ENCODE assay signal across 18 mouse cellular contexts in the genomic region with DNA sequence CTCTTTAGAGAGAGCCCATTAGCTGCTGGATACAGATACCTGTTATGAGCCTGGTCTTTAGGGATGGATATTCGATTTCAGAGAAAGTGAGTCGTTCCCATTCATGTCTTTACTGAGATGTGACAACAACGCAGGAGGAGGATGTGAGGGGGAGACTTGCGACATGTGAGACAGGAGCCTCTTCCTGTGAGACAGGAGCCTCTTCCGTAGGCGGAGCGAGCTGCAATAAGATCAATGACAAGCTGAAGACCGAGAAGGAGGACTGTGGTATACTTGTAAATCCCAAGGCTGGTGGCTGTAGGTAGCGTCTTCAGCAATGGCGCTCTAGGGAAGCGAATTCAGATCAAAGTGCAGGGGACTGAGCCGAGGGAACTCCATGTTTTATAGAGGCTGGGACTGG. TPM values are rescaled to one million over a fixed set of nuclear protein-coding genes. Genes with fewer than 3 reads are reported as not detected.
DNase-seq lines count a peak whose midpoint lies in the region; ATAC-seq and TF ChIP-seq lines count a peak whose summit lies in the region.
"Had no signal": no experiment of that assay in that cellular context is flagged by ENCODE, and none has a peak within 500 bp of the region (broad histone marks: within the 10 kb centered on the region; RNA-seq: fewer than 3 reads in every experiment).

No protein-coding gene starts in this region.

- H3K4me1 ChIP-seq in forebrain, embryonic 15.5 days, result peaks cover 37% of the 10 kb centered on the region
- H3K4me1 ChIP-seq in forebrain, embryonic 16.5 days (replicated peaks; ENCODE audit: control insufficient read depth, insufficient read depth, low read length), result peaks cover 26% of the 10 kb centered on the region
- peaks cover 3% of the 10 kb centered on the region; the same call in 1 of the 2 replicates for H3K4me1 ChIP-seq in forebrain, postnatal 0 days (ENCODE audit: insufficient read depth)

- no peak overlapping the region for H3K4me2 ChIP-seq in forebrain, embryonic 15.5 days (replicated peaks)
- H3K4me2 ChIP-seq in forebrain, embryonic 16.5 days (ENCODE audit: low read length), result no peak overlapping the region
- no peak overlapping the region for H3K4me2 ChIP-seq in forebrain, postnatal 0 days (ENCODE audit: low read depth)

- H3K9me3 ChIP-seq in forebrain, embryonic 15.5 days, result no peaks in the 10 kb centered on the region
- H3K9me3 ChIP-seq in forebrain, embryonic 16.5 days (ENCODE audit: control insufficient read depth, low read length), result no peaks in the 10 kb centered on the region
- H3K9me3 ChIP-seq in forebrain, postnatal 0 days (ENCODE audit: low read length), result no peaks in the 10 kb centered on the region
- H3K9me3 ChIP-seq: embryonic facial prominence, embryonic 10.5 days had no signal

- peak; percentile 7 to 12 for DNase-seq in spleen, postnatal 36 days (ENCODE audit: low spot score in 2 of 2)
- no peak for DNase-seq in spleen, adult 12 weeks (ENCODE audit: low spot score)
- no peak for DNase-seq in ovary, postnatal 10 days (ENCODE audit: low spot score)
- DNase-seq in forebrain, postnatal 0 days, result no peak
- no peak for DNase-seq in layer of hippocampus, adult 9-11 months
- DNase-seq: kidney, postnatal 36 days; lung, postnatal 36 days; retina, postnatal 1 day had no signal

- no peaks in the 10 kb centered on the region for H3K36me3 ChIP-seq in forebrain, embryonic 15.5 days
- H3K36me3 ChIP-seq in forebrain, embryonic 16.5 days (ENCODE audit: control insufficient read depth, insufficient read depth), result no peaks in the 10 kb centered on the region
- no peaks in the 10 kb centered on the region for H3K36me3 ChIP-seq in forebrain, postnatal 0 days (ENCODE audit: insufficient read depth)
- H3K36me3 ChIP-seq: embryonic facial prominence, embryonic 10.5 days had no signal

- no peak for ATAC-seq in forebrain, embryonic 15.5 days (replicated peaks)
- no peak for ATAC-seq in forebrain, embryonic 16.5 days
- ATAC-seq in megakaryocyte progenitor cell, adult 5-6 weeks (replicated peaks; ENCODE audit: poor library complexity), result peak; percentile 43
- ATAC-seq in forebrain, postnatal 0 days, result no peak
- ATAC-seq: hindbrain, postnatal 0 days had no signal

- H3K27ac ChIP-seq in forebrain, embryonic 15.5 days (replicated peaks), result peak overlapping the region; percentile 58
- H3K27ac ChIP-seq in forebrain, embryonic 16.5 days (ENCODE audit: low read length), result no peak overlapping the region
- no peak overlapping the region for H3K27ac ChIP-seq in forebrain, postnatal 0 days (ENCODE audit: low read depth, low read length)
- H3K27ac ChIP-seq: embryonic facial prominence, embryonic 10.5 days; hindbrain, postnatal 0 days; liver, embryonic 14.5 days had no signal

- WGBS in forebrain, embryonic 15.5 days, result 55% methylated on average over 12 of the region's 12 CpGs
- WGBS in forebrain, embryonic 16.5 days, result 49% methylated on average over 12 of the region's 12 CpGs
- WGBS in forebrain, postnatal 0 days, result 49% methylated on average over 12 of the region's 12 CpGs

- H3K4me3 ChIP-seq in forebrain, embryonic 15.5 days, result no peak overlapping the region
- no peak overlapping the region for H3K4me3 ChIP-seq in forebrain, embryonic 16.5 days (replicated peaks; ENCODE audit: low read length)
- no peak overlapping the region for H3K4me3 ChIP-seq in forebrain, postnatal 0 days (ENCODE audit: low read depth, low read length)
- H3K4me3 ChIP-seq: embryonic facial prominence, embryonic 10.5 days had no signal

- no peak overlapping the region for H3K9ac ChIP-seq in forebrain, embryonic 15.5 days (replicated peaks)
- no peak overlapping the region for H3K9ac ChIP-seq in forebrain, embryonic 16.5 days (replicated peaks; ENCODE audit: low read depth, low read length)
- H3K9ac ChIP-seq in forebrain, postnatal 0 days, result no peak overlapping the region
- H3K9ac ChIP-seq: liver, embryonic 14.5 days had no signal

- no peaks in the 10 kb centered on the region for H3K27me3 ChIP-seq in forebrain, embryonic 15.5 days
- H3K27me3 ChIP-seq in forebrain, embryonic 16.5 days (replicated peaks; ENCODE audit: control insufficient read depth, insufficient read depth, low read length), result no peaks in the 10 kb centered on the region
- no peaks in the 10 kb centered on the region for H3K27me3 ChIP-seq in forebrain, postnatal 0 days (ENCODE audit: insufficient read depth, low read length)

- no peak for TF ChIP-seq CTCF in forebrain, postnatal 0 days (IDR thresholded peaks at IDR 0.05; ENCODE audit: low read depth)

RNA-seq across cellular contexts. Expression of a gene that starts 0.8 kb away (rescaled TPM):
- polyA plus RNA-seq in forebrain, embryonic 15.5 days (2015; fragmentation: Nextera tagmentation; extraction: Ambion mirVana), result 0.09 and 0.17 TPM in 2 replicates
- polyA plus RNA-seq in forebrain, embryonic 16.5 days (2015; fragmentation: Nextera tagmentation; extraction: Ambion mirVana), result 0.10 and 0.55 TPM in 2 replicates
- not detected in 2 replicates for total RNA-seq in megakaryocyte progenitor cell, adult 5-6 weeks (2015)
- total RNA-seq in megakaryocyte progenitor cell, adult 5-6 weeks (2017), result not detected in 2 replicates
- not detected in 2 replicates for total RNA-seq in forebrain, postnatal 0 days (2014; rRNA removed)
- polyA plus RNA-seq in forebrain, postnatal 0 days (2015; fragmentation: Nextera tagmentation; extraction: Ambion mirVana), result 0.13 TPM in 2 replicates
- total RNA-seq: gastrocnemius, adult 8-10 months had no signal
- polyA plus RNA-seq: embryonic facial prominence, embryonic 10.5 days; heart, embryonic 14.5 days; liver, embryonic 14.5 days; stomach, embryonic 14.5 days had no signal

RNA-seq across cellular contexts. Expression of a gene that starts 3.8 kb away (rescaled TPM):
- polyA plus RNA-seq in forebrain, embryonic 15.5 days (2015; fragmentation: Nextera tagmentation; extraction: Ambion mirVana), result 52.5 and 53.8 TPM in 2 replicates
- 43.2 and 50.4 TPM in 2 replicates for polyA plus RNA-seq in forebrain, embryonic 16.5 days (2015; fragmentation: Nextera tagmentation; extraction: Ambion mirVana)
- total RNA-seq in megakaryocyte progenitor cell, adult 5-6 weeks (2015), result 7.0 and 9.2 TPM in 2 replicates
- 12.3 and 12.5 TPM in 2 replicates for total RNA-seq in megakaryocyte progenitor cell, adult 5-6 weeks (2017)
- 24.4 and 26.4 TPM in 2 replicates for total RNA-seq in forebrain, postnatal 0 days (2014; rRNA removed)
- 6.7 and 10.2 TPM in 2 replicates for polyA plus RNA-seq in forebrain, postnatal 0 days (2015; fragmentation: Nextera tagmentation; extraction: Ambion mirVana)

RNA-seq across cellular contexts. Expression of a gene that starts 31.4 kb away (rescaled TPM):
- 131 and 139 TPM in 2 replicates for polyA plus RNA-seq in forebrain, embryonic 15.5 days (2015; fragmentation: Nextera tagmentation; extraction: Ambion mirVana)
- polyA plus RNA-seq in forebrain, embryonic 16.5 days (2015; fragmentation: Nextera tagmentation; extraction: Ambion mirVana), result 129 and 134 TPM in 2 replicates
- total RNA-seq in megakaryocyte progenitor cell, adult 5-6 weeks (2015), result 155 and 183 TPM in 2 replicates
- total RNA-seq in megakaryocyte progenitor cell, adult 5-6 weeks (2017), result 98.6 and 141 TPM in 2 replicates
- total RNA-seq in forebrain, postnatal 0 days (2014; rRNA removed), result 25.3 and 29.9 TPM in 2 replicates
- 77.2 and 83.1 TPM in 2 replicates for polyA plus RNA-seq in forebrain, postnatal 0 days (2015; fragmentation: Nextera tagmentation; extraction: Ambion mirVana)

RNA-seq across cellular contexts. Expression of a gene that starts 51.3 kb away (rescaled TPM):
- polyA plus RNA-seq in forebrain, embryonic 15.5 days (2015; fragmentation: Nextera tagmentation; extraction: Ambion mirVana), result not detected in 2 replicates
- polyA plus RNA-seq in forebrain, embryonic 16.5 days (2015; fragmentation: Nextera tagmentation; extraction: Ambion mirVana), result not detected in 2 replicates
- total RNA-seq in megakaryocyte progenitor cell, adult 5-6 weeks (2015), result not detected in 2 replicates
- total RNA-seq in megakaryocyte progenitor cell, adult 5-6 weeks (2017), result not detected in 2 replicates
- total RNA-seq in forebrain, postnatal 0 days (2014; rRNA removed), result 0.14 and 0.38 TPM in 2 replicates
- polyA plus RNA-seq in forebrain, postnatal 0 days (2015; fragmentation: Nextera tagmentation; extraction: Ambion mirVana), result not detected in 2 replicates
- total RNA-seq: gastrocnemius, adult 8-10 months; hindbrain, postnatal 0 days; left cerebral cortex, adult 8-10 months had no signal
- polyA plus RNA-seq: heart, embryonic 14.5 days; hindbrain, postnatal 0 days; liver, embryonic 14.5 days; stomach, embryonic 14.5 days had no signal

RNA-seq across cellular contexts. Expression of a gene that starts 53.6 kb away (rescaled TPM):
- polyA plus RNA-seq in forebrain, embryonic 15.5 days (2015; fragmentation: Nextera tagmentation; extraction: Ambion mirVana), result not detected in 2 replicates
- not detected in 2 replicates for polyA plus RNA-seq in forebrain, embryonic 16.5 days (2015; fragmentation: Nextera tagmentation; extraction: Ambion mirVana)
- not detected in 2 replicates for total RNA-seq in megakaryocyte progenitor cell, adult 5-6 weeks (2015)
- total RNA-seq in megakaryocyte progenitor cell, adult 5-6 weeks (2017), result not detected in 2 replicates
- total RNA-seq in forebrain, postnatal 0 days (2014; rRNA removed), result 1.8 TPM in 1 of 2 replicates, not detected in the other
- not detected in 2 replicates for polyA plus RNA-seq in forebrain, postnatal 0 days (2015; fragmentation: Nextera tagmentation; extraction: Ambion mirVana)
- total RNA-seq: gastrocnemius, adult 8-10 months; hindbrain, postnatal 0 days; left cerebral cortex, adult 8-10 months had no signal
- polyA plus RNA-seq: heart, embryonic 14.5 days; hindbrain, postnatal 0 days; liver, embryonic 14.5 days had no signal

Comparison
In these comparisons a context has a peak if more than half of its experiments do, and no peak if none do; other contexts are left out.
1. DNase-seq: peak in spleen, postnatal 36 days (2 of 2); none in spleen, adult 12 weeks (single experiment), ovary, postnatal 10 days (single experiment), forebrain, postnatal 0 days (single experiment) and layer of hippocampus, adult 9-11 months (single experiment).